Mouse (Mus musculus): ENCODE data around the gene Ganc.

GRCm38 (mm10) chr2:120450724-120451123 lies 47.0 kb downstream of the Ganc start:
- TF ChIP-seq CTCF (IDR thresholded peaks at IDR 0.05) (no peak), POLR2A (IDR thresholded peaks at IDR 0.05; ENCODE audit: insufficient read depth, low read depth, low read length) (no peak), EP300 (IDR thresholded peaks at IDR 0.05; ENCODE audit: insufficient read depth, low read depth, low read length) (no peak)
